Mouse (Mus musculus) small intestine, adult 2 months (tissue): ENCODE results near the gene Gorab.

Source experiments
- CTCF ChIP-seq: fragments of 200-500 bp; IDR thresholded peaks from 2 replicates; pipeline ENCODE4 v1.5.1; 2012; ENCODE audit warnings: low read depth, mild to moderate bottlenecking, control low read depth, inconsistent platforms, low read length, moderate library complexity, mixed read lengths; ENCODE audit not compliant: insufficient replicate concordance, insufficient read length; ENCODE audit errors: extremely low read depth
- POLR2A ChIP-seq: fragments of 200-500 bp; IDR thresholded peaks from 2 replicates; pipeline ENCODE4 v1.6.1; 2012; ENCODE audit warnings: low read depth, mild to moderate bottlenecking, control low read depth, inconsistent platforms, low read length, moderate library complexity

DNA sequence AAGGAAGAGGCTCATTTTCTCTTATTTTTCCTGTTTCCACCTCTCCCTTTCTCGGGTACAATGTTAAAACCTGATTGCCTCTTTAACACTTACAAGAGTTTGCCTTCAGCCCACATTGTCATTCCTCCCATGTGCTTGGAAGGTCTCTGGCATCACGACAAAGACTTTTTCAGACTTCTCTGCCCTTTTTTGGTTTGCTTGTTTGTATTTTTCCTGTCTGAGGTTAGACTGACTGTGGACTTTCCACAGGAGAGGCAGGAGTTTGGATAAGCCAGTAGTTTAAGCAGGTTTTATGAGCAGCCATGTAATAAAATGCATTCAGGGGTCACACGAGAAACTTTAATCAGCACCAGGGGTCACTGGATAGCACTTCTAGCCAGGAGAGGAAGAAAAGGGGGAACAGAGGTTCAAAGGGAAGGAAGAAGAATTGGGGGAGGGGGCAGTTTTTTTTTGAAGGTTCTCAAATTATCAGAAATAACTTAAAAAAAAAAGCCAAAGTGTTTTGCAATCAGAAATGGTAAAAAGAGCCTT, 47.8 kb downstream of the Gorab start:
- TF ChIP-seq POLR2A (no peak), CTCF (no peak)
